Mouse (Mus musculus): ENCODE results near the gene Nfe2l2. TPM values are rescaled to one million over a fixed set of nuclear protein-coding genes. Genes with fewer than 3 reads are reported as not detected.
"Not testable (repeated sequence)": the region's sequence is repeated elsewhere in the genome, so short reads cannot be mapped to it uniquely, and the experiment has no call there.

Nfe2l2 gene
- polyA plus RNA-seq, 1 experiment = 20.1 TPM

DNA sequence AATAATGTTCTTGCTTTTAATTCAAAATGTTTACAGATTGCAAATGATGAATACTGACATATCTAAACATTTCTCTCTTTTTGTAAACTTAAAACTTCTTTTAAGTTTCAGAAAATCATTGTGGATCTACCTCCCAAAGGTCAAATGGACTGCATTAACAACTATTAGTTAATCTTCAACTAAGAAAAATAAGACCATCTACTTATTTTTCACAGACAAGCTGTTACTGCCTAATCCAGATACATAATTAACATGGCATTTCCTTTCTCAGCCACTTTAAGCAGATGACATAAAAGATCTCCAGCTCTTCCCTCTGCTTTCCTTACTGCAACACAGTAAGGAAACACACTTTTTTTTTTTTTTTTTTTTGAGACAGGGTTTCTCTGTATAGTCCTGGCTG is 67.1 kb downstream of the Nfe2l2 start:
- no peak overlapping the region for H3K27ac ChIP-seq (ENCODE audit: insufficient read depth, low read length)
- no peaks in the 10 kb centered on the region for H3K4me1 ChIP-seq (ENCODE audit: control insufficient read depth, insufficient read depth, low read length)
- no peak overlapping the region for H3K4me3 ChIP-seq (ENCODE audit: insufficient read depth, low read length)
- TF ChIP-seq CTCF (IDR thresholded peaks at IDR 0.05; ENCODE audit: extremely low read depth, insufficient read depth, low read length) (no peak), POLR2A (IDR thresholded peaks at IDR 0.05; ENCODE audit: extremely low read depth, insufficient read depth, low read length) (no peak)

DNA sequence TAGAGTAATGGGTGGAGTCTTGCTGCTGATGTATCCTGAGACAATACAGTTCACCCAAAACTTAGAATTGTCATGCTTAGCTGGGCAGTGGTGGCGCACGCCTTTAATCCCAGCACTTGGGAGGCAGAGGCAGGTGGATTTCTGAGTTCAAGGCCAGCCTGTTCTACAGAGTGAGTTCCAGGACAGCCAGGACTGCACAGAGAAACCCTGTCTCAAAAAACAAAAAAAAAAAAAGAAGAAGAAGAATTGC is 67.5 kb downstream of the Nfe2l2 start:
- not testable (repeated sequence) for H3K27ac ChIP-seq (ENCODE audit: insufficient read depth, low read length); H3K4me1 ChIP-seq (ENCODE audit: control insufficient read depth, insufficient read depth, low read length); H3K4me3 ChIP-seq (ENCODE audit: insufficient read depth, low read length)

GRCm38 (mm10) chr2:75636261-75637054 is 68.0 kb downstream of the Nfe2l2 start:
- Histone ChIP-seq H3K4me3 (ENCODE audit: insufficient read depth, low read length) (no peak overlapping the region), H3K4me1 (ENCODE audit: control insufficient read depth, insufficient read depth, low read length) (no peaks in the 10 kb centered on the region), H3K27ac (ENCODE audit: insufficient read depth, low read length) (no peak overlapping the region)
- TF ChIP-seq CTCF (IDR thresholded peaks at IDR 0.05; ENCODE audit: extremely low read depth, insufficient read depth, low read length) (no peak), POLR2A (IDR thresholded peaks at IDR 0.05; ENCODE audit: extremely low read depth, insufficient read depth, low read length) (no peak)

GRCm38 (mm10) chr2:75634431-75634830 is 70.0 kb downstream of the Nfe2l2 start:
- H3K4me1 ChIP-seq (ENCODE audit: control insufficient read depth, insufficient read depth, low read length); H3K27ac ChIP-seq (ENCODE audit: insufficient read depth, low read length); H3K4me3 ChIP-seq (ENCODE audit: insufficient read depth, low read length): not testable (repeated sequence)

DNA sequence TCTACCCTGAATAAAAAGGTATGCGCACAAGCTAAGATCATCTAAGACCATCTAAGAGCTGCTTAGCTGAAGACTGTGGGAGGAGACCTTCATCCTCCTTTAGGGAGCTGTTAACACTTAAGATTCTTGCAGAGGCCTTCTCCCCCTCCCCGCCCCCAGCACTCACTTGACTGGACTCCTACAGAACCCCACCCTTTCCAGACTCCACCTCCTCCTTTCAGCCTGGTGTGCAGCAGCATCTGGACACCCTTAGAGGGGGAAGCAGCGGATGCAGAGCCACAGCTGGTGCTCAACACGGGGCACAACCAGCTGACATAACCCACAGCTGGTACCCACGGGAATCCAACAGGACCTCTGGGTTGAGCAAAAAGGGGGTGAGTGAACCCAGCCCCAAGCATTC is 70.7 kb downstream of the Nfe2l2 start:
- Histone ChIP-seq H3K4me1 (ENCODE audit: control insufficient read depth, insufficient read depth, low read length) (no peaks in the 10 kb centered on the region), H3K27ac (ENCODE audit: insufficient read depth, low read length) (no peak overlapping the region), H3K4me3 (ENCODE audit: insufficient read depth, low read length) (no peak overlapping the region)
- TF ChIP-seq POLR2A (IDR thresholded peaks at IDR 0.05; ENCODE audit: extremely low read depth, insufficient read depth, low read length) (no peak), CTCF (IDR thresholded peaks at IDR 0.05; ENCODE audit: extremely low read depth, insufficient read depth, low read length) (no peak)

DNA sequence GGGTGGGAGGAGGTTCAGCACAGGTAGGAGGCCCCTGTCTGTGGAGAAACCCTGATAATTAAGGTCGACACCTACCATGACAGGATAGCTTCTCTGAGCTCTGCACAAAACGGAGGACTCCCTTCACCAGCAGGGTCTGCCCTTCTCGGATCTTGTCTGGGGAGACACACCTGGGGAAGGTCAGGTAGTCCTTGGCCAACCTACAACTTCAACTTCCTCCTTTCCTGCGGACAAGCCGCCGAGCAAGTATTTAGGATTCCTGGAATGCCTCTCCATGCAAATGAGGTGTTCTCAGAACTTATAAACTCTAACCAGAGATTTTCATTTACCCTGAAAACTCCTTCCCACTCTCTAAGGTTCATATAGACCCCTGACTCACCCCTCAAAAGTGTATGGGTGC is 71.1 kb downstream of the Nfe2l2 start:
- TF ChIP-seq POLR2A (IDR thresholded peaks at IDR 0.05; ENCODE audit: extremely low read depth, insufficient read depth, low read length) (no peak), CTCF (IDR thresholded peaks at IDR 0.05; ENCODE audit: extremely low read depth, insufficient read depth, low read length) (no peak)
- no peak overlapping the region for H3K27ac ChIP-seq (ENCODE audit: insufficient read depth, low read length)
- no peak overlapping the region for H3K4me3 ChIP-seq (ENCODE audit: insufficient read depth, low read length)
- H3K4me1 ChIP-seq (ENCODE audit: control insufficient read depth, insufficient read depth, low read length) = no peaks in the 10 kb centered on the region

GRCm38 (mm10) chr2:75632721-75633181 is 71.7 kb downstream of the Nfe2l2 start:
- TF ChIP-seq POLR2A (IDR thresholded peaks at IDR 0.05; ENCODE audit: extremely low read depth, insufficient read depth, low read length) (no peak), CTCF (IDR thresholded peaks at IDR 0.05; ENCODE audit: extremely low read depth, insufficient read depth, low read length) (no peak)
- Histone ChIP-seq H3K4me1 (ENCODE audit: control insufficient read depth, insufficient read depth, low read length) (no peaks in the 10 kb centered on the region), H3K27ac (ENCODE audit: insufficient read depth, low read length) (no peak overlapping the region), H3K4me3 (ENCODE audit: insufficient read depth, low read length) (no peak overlapping the region)

- TF ChIP-seq POLR2A (IDR thresholded peaks at IDR 0.05; ENCODE audit: extremely low read depth, insufficient read depth, low read length) (no peak), CTCF (IDR thresholded peaks at IDR 0.05; ENCODE audit: extremely low read depth, insufficient read depth, low read length) (no peak)
- Histone ChIP-seq H3K4me3 (ENCODE audit: insufficient read depth, low read length) (no peak overlapping the region), H3K4me1 (ENCODE audit: control insufficient read depth, insufficient read depth, low read length) (no peaks in the 10 kb centered on the region), H3K27ac (ENCODE audit: insufficient read depth, low read length) (no peak overlapping the region)
Measured at GRCm38 (mm10) chr2:75632043-75632442, 72.4 kb downstream of the Nfe2l2 start.

- TF ChIP-seq CTCF (IDR thresholded peaks at IDR 0.05; ENCODE audit: extremely low read depth, insufficient read depth, low read length) = no peak
- TF ChIP-seq POLR2A (IDR thresholded peaks at IDR 0.05; ENCODE audit: extremely low read depth, insufficient read depth, low read length) = no peak
Measured at GRCm38 (mm10) chr2:75631421-75631820, 73.0 kb downstream of the Nfe2l2 start.

DNA sequence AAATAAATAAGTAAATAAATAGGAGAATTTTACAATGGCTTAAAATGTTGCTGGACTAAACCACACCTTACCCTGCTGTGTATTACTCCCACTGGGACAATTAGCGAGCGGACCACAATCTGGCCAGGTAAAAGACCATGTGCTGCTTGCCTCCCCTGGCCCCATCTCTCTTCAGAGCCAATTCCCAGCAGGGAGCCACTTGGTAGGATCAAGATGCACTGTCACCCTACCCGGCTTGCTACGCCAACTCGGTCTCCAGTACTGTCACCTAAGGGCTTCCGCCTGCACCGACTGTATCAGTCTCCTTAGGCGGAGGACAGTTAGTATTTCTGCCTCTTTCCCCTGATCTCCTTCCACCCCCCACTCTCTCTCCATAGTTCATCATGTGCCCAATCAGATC is 76.0 kb downstream of the Nfe2l2 start:
- no peak overlapping the region for H3K27ac ChIP-seq (ENCODE audit: insufficient read depth, low read length)
- H3K4me3 ChIP-seq (ENCODE audit: insufficient read depth, low read length) = no peak overlapping the region
- no peak for TF ChIP-seq POLR2A (IDR thresholded peaks at IDR 0.05; ENCODE audit: extremely low read depth, insufficient read depth, low read length)
- TF ChIP-seq CTCF (IDR thresholded peaks at IDR 0.05; ENCODE audit: extremely low read depth, insufficient read depth, low read length) = no peak
- H3K4me1 ChIP-seq (ENCODE audit: control insufficient read depth, insufficient read depth, low read length) = no peaks in the 10 kb centered on the region

More at GRCm38 (mm10) chr2:75631421-75631820, 73.0 kb downstream of the Nfe2l2 start:
- Histone ChIP-seq H3K4me1 (ENCODE audit: control insufficient read depth, insufficient read depth, low read length) (no peaks in the 10 kb centered on the region), H3K4me3 (ENCODE audit: insufficient read depth, low read length) (no peak overlapping the region), H3K27ac (ENCODE audit: insufficient read depth, low read length) (no peak overlapping the region)
